Mouse (Mus musculus) embryonic fibroblast, embryonic 13.5 days (primary cell): Measurements from ENCODE around the gene Kif27.
A peak's percentile ranks its signal among the peaks of the same experiment; 100 is the strongest.

Experiments used
- CTCF ChIP-seq: IDR thresholded peaks from 2 replicates; pipeline ENCODE4 v1.5.1; 2011; ENCODE audit warnings: mild to moderate bottlenecking, control low read depth, low read length, moderate library complexity, borderline replicate concordance; ENCODE audit not compliant: insufficient read depth
- POLR2A ChIP-seq: IDR thresholded peaks from 2 replicates; pipeline ENCODE4 v1.6.1; 2011; ENCODE audit warnings: low read depth, mild to moderate bottlenecking, control low read depth, low read length, moderate library complexity

GRCm38 (mm10) chr13:58274259-58274991 lies 84.5 kb downstream of the Kif27 start:
- no peak for TF ChIP-seq CTCF
- peak; percentile 45; the same call in 1 of the 2 replicates for TF ChIP-seq POLR2A
